Mouse (Mus musculus): Measurements from ENCODE around the gene Tas2r124. TPM values are rescaled to one million over a fixed set of nuclear protein-coding genes. Genes with fewer than 3 reads are reported as not detected.

Tas2r124 gene
- polyA plus RNA-seq (2015; fragmentation: Nextera tagmentation; extraction: Ambion mirVana): not detected in 2 replicates

DNA sequence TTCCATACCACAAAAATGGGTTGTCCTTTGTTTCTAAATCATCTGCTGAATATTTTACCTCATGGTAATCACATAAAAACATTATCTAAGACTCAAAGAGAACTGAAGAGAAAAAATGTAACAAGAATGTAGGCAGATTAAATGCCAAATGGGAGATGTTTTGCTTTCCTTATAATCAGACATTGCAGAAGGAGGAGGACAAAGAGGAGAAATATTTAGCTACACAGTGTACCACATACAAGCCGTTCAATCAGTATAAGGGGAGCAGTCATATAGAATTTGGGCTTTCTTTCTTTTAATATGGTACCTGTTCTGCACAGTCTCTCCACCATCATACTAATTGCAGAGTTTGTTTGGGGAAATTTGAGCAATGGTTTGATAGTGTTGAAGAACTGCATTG lies at the start of gene Tas2r124:
Tas2r124 (plus strand) TSS at position 301 of the 400 bp plus-strand sequence.
- Histone ChIP-seq H3K36me3 (ENCODE audit: control insufficient read depth, insufficient read depth, low read length) (no peaks in the 10 kb centered on the region), H3K27ac (ENCODE audit: low read length) (no peak within 1 kb of the TSS), H3K4me1 (ENCODE audit: control insufficient read depth, insufficient read depth, low read length) (no peaks in the 10 kb centered on the region), H3K4me2 (ENCODE audit: low read depth, low read length) (no peak within 1 kb of the TSS), H3K9ac (ENCODE audit: low read length) (no peak within 1 kb of the TSS), H3K9me3 (replicated peaks; ENCODE audit: control insufficient read depth, low read length) (no peaks in the 10 kb centered on the region), H3K27me3 (ENCODE audit: control insufficient read depth, insufficient read depth, low read length) (no peaks in the 10 kb centered on the region), H3K4me3 (replicated peaks; ENCODE audit: low read length) (no peak within 1 kb of the TSS)
- ATAC-seq (ENCODE audit: insufficient read depth, low FRiP score): no peak
- WGBS: 86% methylated on average over 1 of the region's 1 CpGs

- no peak within 1 kb of the TSS for H3K9ac ChIP-seq (ENCODE audit: low read length)
- WGBS: 87% methylated on average over 3 of the region's 3 CpGs
- H3K4me2 ChIP-seq (ENCODE audit: low read depth, low read length): no peak within 1 kb of the TSS
- H3K9me3 ChIP-seq (replicated peaks; ENCODE audit: control insufficient read depth, low read length): no peaks in the 10 kb centered on the region
- no peaks in the 10 kb centered on the region for H3K27me3 ChIP-seq (ENCODE audit: control insufficient read depth, insufficient read depth, low read length)
- H3K4me1 ChIP-seq (ENCODE audit: control insufficient read depth, insufficient read depth, low read length): no peaks in the 10 kb centered on the region
- H3K27ac ChIP-seq (ENCODE audit: low read length): no peak within 1 kb of the TSS
- no peak for ATAC-seq (ENCODE audit: insufficient read depth, low FRiP score)
- no peak within 1 kb of the TSS for H3K4me3 ChIP-seq (replicated peaks; ENCODE audit: low read length)
- no peaks in the 10 kb centered on the region for H3K36me3 ChIP-seq (ENCODE audit: control insufficient read depth, insufficient read depth, low read length)
Observed at GRCm38 (mm10) chr6:132711828-132712227, 42.7 kb upstream of the Tas2r124 start, which contains the start of gene Tas2r122. Gene Tas2r122, minus strand, starts transcription at chr6:132711928.

GRCm38 (mm10) chr6:132737935-132738334 lies 16.6 kb upstream of the Tas2r124 start, which contains the start of gene Tas2r115:
Gene Tas2r115, minus strand, starts transcription at chr6:132738035.
- WGBS: 67% methylated on average over 2 of the region's 2 CpGs
- ATAC-seq (ENCODE audit: insufficient read depth, low FRiP score): no peak
- Histone ChIP-seq H3K36me3 (ENCODE audit: control insufficient read depth, insufficient read depth, low read length) (no peaks in the 10 kb centered on the region), H3K4me2 (ENCODE audit: low read depth, low read length) (no peak within 1 kb of the TSS), H3K9me3 (replicated peaks; ENCODE audit: control insufficient read depth, low read length) (no peaks in the 10 kb centered on the region), H3K4me3 (replicated peaks; ENCODE audit: low read length) (no peak within 1 kb of the TSS), H3K9ac (ENCODE audit: low read length) (no peak within 1 kb of the TSS), H3K4me1 (ENCODE audit: control insufficient read depth, insufficient read depth, low read length) (no peaks in the 10 kb centered on the region), H3K27me3 (ENCODE audit: control insufficient read depth, insufficient read depth, low read length) (no peaks in the 10 kb centered on the region), H3K27ac (ENCODE audit: low read length) (no peak within 1 kb of the TSS)

DNA sequence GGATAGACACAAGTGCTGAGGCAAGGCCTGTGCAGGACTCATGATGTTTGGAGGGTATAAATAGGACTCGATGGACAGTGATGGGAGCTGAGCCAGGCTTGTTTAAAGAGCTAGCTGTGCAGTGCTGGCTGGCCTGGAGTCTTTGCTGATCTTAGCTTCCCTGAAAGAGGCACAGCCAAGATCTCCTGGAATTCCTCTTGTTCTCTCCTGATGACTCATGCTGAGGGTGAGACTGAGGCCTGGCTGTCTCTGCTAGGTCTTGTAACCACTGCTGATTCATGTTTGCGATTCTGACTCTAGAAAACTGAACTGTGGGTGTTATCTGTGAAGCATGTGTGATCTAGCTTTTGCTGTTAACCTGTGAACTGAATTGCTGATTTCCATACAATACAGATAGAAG lies 4.3 kb upstream of the Tas2r124 start:
- Histone ChIP-seq H3K27ac (ENCODE audit: low read length) (no peak overlapping the region), H3K27me3 (ENCODE audit: control insufficient read depth, insufficient read depth, low read length) (no peaks in the 10 kb centered on the region), H3K4me1 (ENCODE audit: control insufficient read depth, insufficient read depth, low read length) (no peaks in the 10 kb centered on the region), H3K9me3 (replicated peaks; ENCODE audit: control insufficient read depth, low read length) (no peaks in the 10 kb centered on the region), H3K4me2 (ENCODE audit: low read depth, low read length) (no peak overlapping the region), H3K9ac (ENCODE audit: low read length) (no peak overlapping the region), H3K4me3 (replicated peaks; ENCODE audit: low read length) (no peak overlapping the region), H3K36me3 (ENCODE audit: control insufficient read depth, insufficient read depth, low read length) (no peaks in the 10 kb centered on the region)
- ATAC-seq (ENCODE audit: insufficient read depth, low FRiP score): no peak
- WGBS: 89% methylated on average over 2 of the region's 2 CpGs

DNA sequence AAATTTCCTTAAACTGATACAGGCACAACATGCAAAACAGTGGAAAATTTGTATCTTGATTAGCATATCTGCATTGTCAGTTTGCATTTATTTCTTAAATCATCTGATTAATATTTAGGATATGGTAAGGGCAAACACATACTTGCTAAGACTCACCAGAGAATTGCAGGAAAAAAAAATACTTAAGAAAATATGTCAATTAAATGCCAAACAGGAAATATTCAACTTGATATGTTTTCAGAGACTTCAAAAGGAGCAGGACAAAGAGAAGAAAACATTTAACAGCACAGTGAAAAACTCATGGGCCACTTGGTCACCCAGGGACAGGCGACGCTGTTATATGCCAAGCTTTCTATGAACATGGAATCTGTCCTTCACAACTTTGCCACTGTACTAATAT lies 7.3 kb downstream of the Tas2r124 start, which contains the start of gene Tas2r102:
Tas2r102 (plus strand) TSS at position 301 of the 400 bp plus-strand sequence.
- Histone ChIP-seq H3K4me1 (ENCODE audit: control insufficient read depth, insufficient read depth, low read length) (no peaks in the 10 kb centered on the region), H3K4me3 (replicated peaks; ENCODE audit: low read length) (no peak within 1 kb of the TSS), H3K9ac (ENCODE audit: low read length) (no peak within 1 kb of the TSS), H3K36me3 (ENCODE audit: control insufficient read depth, insufficient read depth, low read length) (no peaks in the 10 kb centered on the region), H3K27ac (ENCODE audit: low read length) (no peak within 1 kb of the TSS), H3K9me3 (replicated peaks; ENCODE audit: control insufficient read depth, low read length) (no peaks in the 10 kb centered on the region), H3K27me3 (ENCODE audit: control insufficient read depth, insufficient read depth, low read length) (no peaks in the 10 kb centered on the region), H3K4me2 (ENCODE audit: low read depth, low read length) (no peak within 1 kb of the TSS)
- no peak for ATAC-seq (ENCODE audit: insufficient read depth, low FRiP score)
- 84% methylated on average over 2 of the region's 2 CpGs for WGBS

GRCm38 (mm10) chr6:132778062-132778461 lies 23.5 kb downstream of the Tas2r124 start, which contains the start of gene Tas2r136:
Gene Tas2r136, minus strand, starts transcription at chr6:132778162.
- no peak within 1 kb of the TSS for H3K27ac ChIP-seq (ENCODE audit: low read length)
- no peaks in the 10 kb centered on the region for H3K9me3 ChIP-seq (replicated peaks; ENCODE audit: control insufficient read depth, low read length)
- no peaks in the 10 kb centered on the region for H3K27me3 ChIP-seq (ENCODE audit: control insufficient read depth, insufficient read depth, low read length)
- no peaks in the 10 kb centered on the region for H3K4me1 ChIP-seq (ENCODE audit: control insufficient read depth, insufficient read depth, low read length)
- H3K4me3 ChIP-seq (replicated peaks; ENCODE audit: low read length): no peak within 1 kb of the TSS
- no peak within 1 kb of the TSS for H3K4me2 ChIP-seq (ENCODE audit: low read depth, low read length)
- ATAC-seq (ENCODE audit: insufficient read depth, low FRiP score): no peak
- H3K9ac ChIP-seq (ENCODE audit: low read length): no peak within 1 kb of the TSS
- no peaks in the 10 kb centered on the region for H3K36me3 ChIP-seq (ENCODE audit: control insufficient read depth, insufficient read depth, low read length)

DNA sequence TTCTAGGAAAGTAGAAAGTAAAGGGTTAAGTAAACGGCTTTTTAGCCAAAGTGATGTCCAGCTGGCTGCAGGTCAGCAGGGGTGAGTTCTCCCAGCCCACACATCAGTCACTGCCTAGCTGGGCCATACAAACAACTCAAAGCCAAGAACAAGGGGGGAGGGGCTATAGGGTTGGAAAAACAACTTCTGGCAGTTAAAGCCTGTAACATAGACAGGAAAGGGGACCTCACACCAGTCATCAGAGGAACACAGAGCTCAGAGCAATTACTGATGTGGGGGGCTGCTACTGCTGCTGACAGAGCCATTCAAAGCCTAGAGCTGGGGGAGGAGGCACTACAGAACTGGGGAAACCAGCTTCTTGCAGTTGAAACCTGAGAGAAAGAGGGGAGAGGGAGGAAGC lies 40.9 kb downstream of the Tas2r124 start:
- H3K9me3 ChIP-seq (replicated peaks; ENCODE audit: control insufficient read depth, low read length): peaks cover 8% of the 10 kb centered on the region; the same call in 1 of the 2 replicates
- no peaks in the 10 kb centered on the region for H3K4me1 ChIP-seq (ENCODE audit: control insufficient read depth, insufficient read depth, low read length)
- no peak overlapping the region for H3K4me3 ChIP-seq (replicated peaks; ENCODE audit: low read length)
- no peak overlapping the region for H3K9ac ChIP-seq (ENCODE audit: low read length)
- no peak overlapping the region for H3K4me2 ChIP-seq (ENCODE audit: low read depth, low read length)
- no peaks in the 10 kb centered on the region for H3K36me3 ChIP-seq (ENCODE audit: control insufficient read depth, insufficient read depth, low read length)
- 7% methylated on average over 1 of the region's 1 CpGs for WGBS
- H3K27ac ChIP-seq (ENCODE audit: low read length): no peak overlapping the region
- ATAC-seq (ENCODE audit: insufficient read depth, low FRiP score): peak; percentile 60
- H3K27me3 ChIP-seq (ENCODE audit: control insufficient read depth, insufficient read depth, low read length): no peaks in the 10 kb centered on the region

DNA sequence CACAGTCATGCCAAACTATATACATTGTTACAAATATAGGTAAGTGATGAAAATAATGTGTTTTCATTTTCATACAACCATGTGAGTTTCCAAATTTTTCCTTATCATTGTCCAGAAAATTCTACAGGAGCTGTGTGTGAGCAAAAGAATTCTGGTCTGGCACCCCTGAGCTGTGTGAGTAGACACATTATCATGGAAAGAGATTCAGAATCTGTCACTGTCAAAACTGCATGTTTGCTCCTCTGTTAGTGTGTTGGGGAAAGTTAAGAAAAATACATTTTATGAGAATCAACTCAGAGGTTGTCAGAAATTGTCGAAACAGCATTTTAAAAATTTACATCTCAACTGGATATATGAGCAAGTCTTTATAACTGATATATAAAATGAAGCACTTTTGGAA lies 48.0 kb downstream of the Tas2r124 start, which contains the start of gene Tas2r117:
Tas2r117 (plus strand) TSS at position 301 of the 400 bp plus-strand sequence.
- Histone ChIP-seq H3K36me3 (ENCODE audit: control insufficient read depth, insufficient read depth, low read length) (no peaks in the 10 kb centered on the region), H3K4me3 (replicated peaks; ENCODE audit: low read length) (no peak within 1 kb of the TSS), H3K9ac (ENCODE audit: low read length) (no peak within 1 kb of the TSS), H3K9me3 (replicated peaks; ENCODE audit: control insufficient read depth, low read length) (no peaks in the 10 kb centered on the region), H3K4me1 (ENCODE audit: control insufficient read depth, insufficient read depth, low read length) (no peaks in the 10 kb centered on the region), H3K4me2 (ENCODE audit: low read depth, low read length) (no peak within 1 kb of the TSS), H3K27ac (ENCODE audit: low read length) (no peak within 1 kb of the TSS), H3K27me3 (ENCODE audit: control insufficient read depth, insufficient read depth, low read length) (no peaks in the 10 kb centered on the region)
- 82% methylated on average over 1 of the region's 1 CpGs for WGBS
- ATAC-seq (ENCODE audit: insufficient read depth, low FRiP score): no peak
